19 mouse cellular contexts compared by ENCODE assay signal in the genomic region with DNA sequence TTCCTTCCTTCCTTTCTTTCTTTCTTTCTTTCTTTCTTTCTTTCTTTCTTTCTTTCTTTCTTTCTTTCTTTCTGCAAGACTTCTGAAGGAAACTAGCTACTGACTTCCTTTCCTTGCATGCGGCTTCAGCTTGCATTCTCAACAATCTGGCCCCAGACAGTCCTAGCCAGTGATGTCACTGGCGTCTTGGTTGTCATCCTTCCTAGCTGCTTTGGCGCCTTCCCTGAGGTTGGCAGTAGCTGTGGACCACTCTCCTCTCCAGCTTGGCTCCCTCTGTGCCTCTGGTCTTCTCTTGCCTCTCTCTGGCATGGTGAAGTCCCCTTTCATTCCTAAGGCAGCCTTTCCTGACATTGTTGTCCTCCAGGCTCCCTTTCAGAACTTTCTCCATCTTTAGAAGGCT. TPM values are rescaled to one million over a fixed set of nuclear protein-coding genes. Genes with fewer than 3 reads are reported as not detected.
DNase-seq lines count a peak whose midpoint lies in the region.
"Had no signal": no experiment of that assay in that cellular context is flagged by ENCODE, and none has a peak within 500 bp of the region (broad histone marks: within the 10 kb centered on the region; RNA-seq: fewer than 3 reads in every experiment).

No protein-coding gene starts in this region.

- intact Hi-C loops in left cerebral cortex, postnatal 4 days (cut with DNase I) = no loop called here

- 0 out of 2 replicates have a peak overlapping the region, but pooled peaks have one; percentile 1 for H3K27ac ChIP-seq in brown adipose tissue, adult 24 weeks (replicated peaks; ENCODE audit: low read depth, low read length)
- H3K27ac ChIP-seq: embryonic facial prominence, embryonic 13.5 days; embryonic facial prominence, embryonic 15.5 days; forebrain, embryonic 10.5 days; forebrain, embryonic 12.5 days had no signal

- peaks cover 14% of the 10 kb centered on the region for H3K4me1 ChIP-seq in brown adipose tissue, adult 24 weeks (ENCODE audit: control insufficient read depth, insufficient read depth, insufficient read length, low read length)
- H3K4me1 ChIP-seq: embryonic facial prominence, embryonic 15.5 days had no signal

- peak; percentile 70 to 71 for DNase-seq in cerebellum, postnatal 14 days
- DNase-seq in cerebellum, adult 8-10 months = no peak
- peak; percentile 19 for DNase-seq in left cerebral cortex, postnatal 4 days
- DNase-seq in left cerebral cortex, adult 9 months (ENCODE audit: low spot score in 2 of 2) = no peak
- peak; percentile 20 for DNase-seq in brain, adult 2 months (ENCODE audit: low read depth, low spot score)
- no peak for DNase-seq in testis, postnatal 10 days (ENCODE audit: low spot score)
- DNase-seq: adrenal gland, adult 2 months; adrenal gland, postnatal 10 days; adrenal gland, postnatal 25 days; cerebellum, adult 11 months; cerebellum, adult 9-11 months; cerebellum, postnatal 36 days; embryo, embryonic 11 days had no signal

- H3K4me3 ChIP-seq in brown adipose tissue, adult 24 weeks (ENCODE audit: insufficient read depth, low read depth, low read length) = no peak overlapping the region
- H3K4me3 ChIP-seq: embryonic facial prominence, embryonic 13.5 days; embryonic facial prominence, embryonic 15.5 days; erythroblast, embryonic 14.5 days; forebrain, embryonic 10.5 days; forebrain, embryonic 12.5 days had no signal

RNA-seq across cellular contexts. Expression of gene Cnnm2, which starts 15.5 kb away (rescaled TPM):
- 10 to 100 TPM; 17.2 to 18.6 TPM for total RNA-seq in left cerebral cortex, postnatal 4 days (2021)
- polyA plus RNA-seq in brown adipose tissue, adult 24 weeks (2012; ENCODE audit: insufficient read depth, insufficient read length, missing spikeins) = 27.5 and 28.7 TPM in 2 replicates

Comparison
In these comparisons a context has a peak if more than half of its experiments do, and no peak if none do; other contexts are left out.
1. DNase-seq: peak in cerebellum, postnatal 14 days (2 of 2), left cerebral cortex, postnatal 4 days (single experiment) and brain, adult 2 months (single experiment); none in cerebellum, adult 8-10 months (single experiment), left cerebral cortex, adult 9 months (0 of 2) and testis, postnatal 10 days (single experiment).